Mouse (Mus musculus): ENCODE measurements around the gene Ift81.

DNA sequence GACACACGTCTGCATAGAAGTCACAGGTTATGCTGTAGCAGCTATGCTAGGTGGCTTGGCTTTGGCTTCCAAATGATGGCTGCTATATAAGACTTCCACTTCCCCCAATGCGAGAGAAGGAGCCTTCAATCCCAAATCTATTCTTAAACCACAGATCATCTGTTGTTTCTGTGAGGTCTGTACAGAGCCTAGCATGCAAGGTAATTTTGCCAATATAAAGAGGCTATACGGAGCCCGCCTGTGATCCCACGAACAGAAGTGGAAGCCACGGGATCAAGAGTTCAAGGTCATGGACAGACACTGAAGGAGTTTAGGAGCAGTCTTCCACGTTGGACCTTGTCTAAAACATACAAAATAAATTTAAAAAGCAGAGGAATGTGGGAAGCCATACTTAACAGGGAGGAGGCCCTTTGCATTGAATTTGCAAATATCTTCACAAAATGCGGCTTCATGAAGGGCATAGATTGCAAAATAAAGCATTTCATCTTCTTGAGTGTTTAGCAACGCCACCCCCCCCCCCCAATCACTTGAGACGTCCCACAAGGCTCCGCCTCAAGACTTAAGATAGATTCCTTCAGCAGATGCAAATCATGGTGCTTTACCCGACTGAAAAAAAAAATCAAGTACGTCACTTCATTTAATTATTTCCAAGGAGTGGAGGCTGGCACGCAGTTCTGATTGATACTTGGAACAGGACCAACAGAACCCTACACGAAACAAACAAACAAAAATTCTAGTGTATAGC, 111.1 kb downstream of the Ift81 start:
- TF ChIP-seq EP300 (IDR thresholded peaks at IDR 0.05; ENCODE audit: low read depth) (no peak), CTCF (IDR thresholded peaks at IDR 0.05; ENCODE audit: low read depth) (no peak)

Data from heart, postnatal 0 days (tissue).